ENCODE assay signal across 13 mouse cellular contexts in the genomic region with DNA sequence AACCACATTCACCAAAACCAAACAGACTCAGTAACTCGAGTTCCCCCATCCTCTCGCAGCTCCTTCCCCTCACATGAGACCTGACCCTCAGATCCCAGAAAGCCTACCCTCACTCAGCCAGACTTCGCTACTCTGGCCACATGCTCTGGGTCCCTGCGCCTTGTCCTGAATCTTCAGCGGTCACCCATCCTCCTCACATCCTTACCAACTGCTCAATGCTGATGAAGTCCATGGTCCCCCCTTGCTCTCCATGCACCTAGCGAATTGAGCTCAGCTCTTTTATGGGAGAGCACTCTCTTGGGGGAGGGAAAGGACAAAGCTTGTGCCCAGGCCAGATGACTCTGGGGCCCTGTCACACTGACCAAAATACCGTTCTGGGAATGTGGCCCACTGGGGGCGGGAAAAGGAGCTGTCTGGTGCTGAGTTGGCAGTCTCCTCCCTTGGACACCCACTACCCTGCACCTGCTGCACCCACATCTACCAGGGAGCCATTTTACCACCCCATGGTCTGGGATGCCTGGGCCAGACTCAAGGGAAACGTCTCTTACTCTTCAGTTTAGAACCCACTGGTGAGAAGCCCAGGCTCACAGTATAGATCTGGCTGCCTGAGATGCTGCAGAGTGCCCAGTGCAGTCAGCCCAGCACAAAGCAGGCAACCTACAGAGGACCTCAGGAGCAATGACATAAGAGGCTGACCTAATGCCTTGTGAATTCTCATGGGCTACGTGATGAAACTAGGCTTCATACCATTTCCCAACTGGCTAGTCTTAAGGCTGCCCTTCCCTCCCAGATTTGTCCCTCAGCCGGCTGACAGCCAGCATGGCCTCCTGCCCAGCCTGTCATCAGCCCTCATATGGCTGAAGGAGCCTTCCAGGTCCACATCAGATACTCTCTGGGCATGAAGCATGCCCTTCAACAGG. TPM values are rescaled to one million over a fixed set of nuclear protein-coding genes. Genes with fewer than 3 reads are reported as not detected.
DNase-seq lines count a peak whose midpoint lies in the region; ATAC-seq lines count a peak whose summit lies in the region.
"Had no signal": no experiment of that assay in that cellular context is flagged by ENCODE, and none has a peak within 500 bp of the region (broad histone marks: within the 10 kb centered on the region; RNA-seq: fewer than 3 reads in every experiment).

No protein-coding gene starts in this region.

- no peak for DNase-seq in cerebellum, adult 8-10 months
- DNase-seq in gastrocnemius, postnatal 36 days, result peak; percentile 76 to 79
- peak; percentile 84 for DNase-seq in heart, postnatal 4 days
- DNase-seq in spleen, postnatal 10 days (ENCODE audit: low spot score in 2 of 2), result no peak
- no peak for DNase-seq in T-cell, adult 2 months (ENCODE audit: low spot score)
- no peak for DNase-seq in embryo, embryonic 11 days
- DNase-seq: B cell, adult 2 months had no signal

- peak overlapping the region; percentile 94 for H3K27ac ChIP-seq in brown adipose tissue, adult 24 weeks (replicated peaks; ENCODE audit: low read depth, low read length)
- H3K27ac ChIP-seq: embryonic facial prominence, embryonic 12.5 days; hindbrain, embryonic 10.5 days had no signal

- peaks cover 19% of the 10 kb centered on the region for H3K4me1 ChIP-seq in brown adipose tissue, adult 24 weeks (ENCODE audit: control insufficient read depth, insufficient read depth, insufficient read length, low read length)

- intact Hi-C loops in gastrocnemius, postnatal 36 days (cut with DNase I), result no loop called here

- no peak overlapping the region for H3K4me3 ChIP-seq in brown adipose tissue, adult 24 weeks (ENCODE audit: insufficient read depth, low read depth, low read length)
- H3K4me3 ChIP-seq: embryonic facial prominence, embryonic 12.5 days; hindbrain, embryonic 10.5 days had no signal

- peak; percentile 38 for ATAC-seq in cerebellum, adult (ENCODE audit: insufficient number of reproducible peaks, low FRiP score, low TSS enrichment)

RNA-seq across cellular contexts. Expression of a gene that starts 0.9 kb away (rescaled TPM):
- polyA plus RNA-seq in brown adipose tissue, adult 24 weeks (2012; ENCODE audit: insufficient read depth, insufficient read length, missing spikeins), result 17.9 and 25.2 TPM in 2 replicates
- total RNA-seq in gastrocnemius, postnatal 36 days (2021), result 1,000 to 10,000 TPM; 2,677 to 2,859 TPM
- total RNA-seq in heart, postnatal 4 days (2021), result 100 to 1,000 TPM; 151 to 159 TPM

RNA-seq across cellular contexts. Expression of a gene that starts 3.5 kb away (rescaled TPM):
- 4.1 and 7.8 TPM in 2 replicates for polyA plus RNA-seq in brown adipose tissue, adult 24 weeks (2012; ENCODE audit: insufficient read depth, insufficient read length, missing spikeins)
- 1,000 to 10,000 TPM; 1,257 to 1,260 TPM for total RNA-seq in gastrocnemius, postnatal 36 days (2021)
- total RNA-seq in heart, postnatal 4 days (2021), result 10 to 100 TPM; 48.6 to 69.8 TPM
- total RNA-seq: neutrophil, adult 5-6 weeks had no signal
- polyA plus RNA-seq: stomach, embryonic 14.5 days had no signal

RNA-seq across cellular contexts. Expression of a gene that starts 11.5 kb away (rescaled TPM):
- polyA plus RNA-seq in brown adipose tissue, adult 24 weeks (2012; ENCODE audit: insufficient read depth, insufficient read length, missing spikeins), result 5.0 and 8.4 TPM in 2 replicates
- 1 to 10 TPM; 7.8 to 8.5 TPM for total RNA-seq in gastrocnemius, postnatal 36 days (2021)
- total RNA-seq in heart, postnatal 4 days (2021), result 10 to 100 TPM; 16.0 to 18.5 TPM

RNA-seq across cellular contexts. Expression of a gene that starts 22.4 kb away (rescaled TPM):
- 4.1 and 6.7 TPM in 2 replicates for polyA plus RNA-seq in brown adipose tissue, adult 24 weeks (2012; ENCODE audit: insufficient read depth, insufficient read length, missing spikeins)
- total RNA-seq in gastrocnemius, postnatal 36 days (2021), result 1 to 10 TPM; 6.3 to 7.4 TPM
- total RNA-seq in heart, postnatal 4 days (2021), result 10 to 100 TPM; 26.7 to 31.2 TPM
- total RNA-seq: neutrophil, adult 5-6 weeks had no signal

RNA-seq across cellular contexts. Expression of a gene that starts 24.1 kb away (rescaled TPM):
- polyA plus RNA-seq in brown adipose tissue, adult 24 weeks (2012; ENCODE audit: insufficient read depth, insufficient read length, missing spikeins), result 7.2 and 7.3 TPM in 2 replicates
- total RNA-seq in gastrocnemius, postnatal 36 days (2021), result 10 to 100 TPM; 10.8 to 12.2 TPM
- 10 to 100 TPM; 14.9 to 15.7 TPM for total RNA-seq in heart, postnatal 4 days (2021)

Comparison
In these comparisons a context has a peak if more than half of its experiments do, and no peak if none do; other contexts are left out.
1. DNase-seq: peak in gastrocnemius, postnatal 36 days (2 of 2) and heart, postnatal 4 days (single experiment); none in cerebellum, adult 8-10 months (single experiment), spleen, postnatal 10 days (0 of 2), T-cell, adult 2 months (single experiment) and embryo, embryonic 11 days (single experiment).
2. RNA of a gene that starts 0.9 kb away (total RNA-seq): 2,677 to 2,859 TPM in gastrocnemius, postnatal 36 days; 151 to 159 TPM in heart, postnatal 4 days; every median in the first group is over 10 times any median in the second.
3. RNA of a gene that starts 3.5 kb away (total RNA-seq): 1,257 to 1,260 TPM in gastrocnemius, postnatal 36 days; 48.6 to 69.8 TPM in heart, postnatal 4 days; every median in the first group is over 10 times any median in the second.